Mouse (Mus musculus): ENCODE results near the gene Pink1. TPM values are rescaled to one million over a fixed set of nuclear protein-coding genes. Genes with fewer than 3 reads are reported as not detected.

Gene Pink1
- 21.6 and 22.4 TPM in 2 replicates for polyA plus RNA-seq (2014; fragmentation: Nextera tagmentation; extraction: Ambion mirVana)

- H3K9me3 ChIP-seq (ENCODE audit: control insufficient read depth, low read length): no peaks in the 10 kb centered on the region
- ATAC-seq (ENCODE audit: low FRiP score): peak; percentile 72
- 4% methylated on average over 41 of the region's 41 CpGs for WGBS
- peak within 1 kb of the TSS; percentile 85 for H3K9ac ChIP-seq (ENCODE audit: low read length)
- H3K4me1 ChIP-seq (ENCODE audit: control insufficient read depth, insufficient read depth, low read length): peaks cover 18% of the 10 kb centered on the region
- peak within 1 kb of the TSS; percentile 94 for H3K27ac ChIP-seq (ENCODE audit: low read depth, low read length)
- no peaks in the 10 kb centered on the region for H3K27me3 ChIP-seq (ENCODE audit: control insufficient read depth, insufficient read depth, low read length)
- peak within 1 kb of the TSS; percentile 73 for H3K4me2 ChIP-seq
- peak; percentile 99 for DNase-seq (ENCODE audit: low spot score, missing footprints)
- peak within 1 kb of the TSS; percentile 82 for H3K4me3 ChIP-seq (ENCODE audit: low read depth, low read length)
- H3K36me3 ChIP-seq (ENCODE audit: control insufficient read depth, insufficient read depth, low read length): no peaks in the 10 kb centered on the region
These were observed at the start of gene Pink1 for GRCm38 (mm10) chr4:138326077-138326695. TSS of gene Pink1 (minus strand) at chr4:138326307.

DNA sequence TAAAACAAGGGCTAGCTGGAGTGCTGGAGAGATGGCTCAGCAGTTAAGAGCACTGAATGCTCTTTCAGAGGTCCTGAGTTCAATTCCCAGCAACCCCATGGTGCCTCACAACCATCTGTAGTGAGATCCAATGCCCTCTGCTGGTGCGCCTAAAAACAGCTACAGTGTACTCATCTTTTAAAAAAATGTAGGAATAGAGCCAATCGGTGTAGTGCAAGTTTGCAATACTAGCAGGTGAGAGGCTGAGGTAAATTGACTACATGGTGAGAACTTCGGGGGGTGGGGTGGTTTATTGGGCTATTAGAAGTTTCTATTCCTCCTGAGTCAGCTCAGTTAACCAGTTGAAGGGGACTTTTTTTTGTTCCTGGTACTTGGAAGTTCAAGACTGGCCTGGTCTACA, 49.0 kb upstream of the Pink1 start:
- peaks cover 7% of the 10 kb centered on the region for H3K4me1 ChIP-seq (ENCODE audit: control insufficient read depth, insufficient read depth, low read length)
- H3K36me3 ChIP-seq (ENCODE audit: control insufficient read depth, insufficient read depth, low read length): no peaks in the 10 kb centered on the region
- no peak for ATAC-seq (ENCODE audit: low FRiP score)
- H3K27me3 ChIP-seq (ENCODE audit: control insufficient read depth, insufficient read depth, low read length): no peaks in the 10 kb centered on the region
- H3K4me2 ChIP-seq: no peak overlapping the region
- no peak overlapping the region for H3K27ac ChIP-seq (ENCODE audit: low read depth, low read length)
- H3K4me3 ChIP-seq (ENCODE audit: low read depth, low read length): no peak overlapping the region
- 84% methylated on average over 3 of the region's 3 CpGs for WGBS
- DNase-seq (ENCODE audit: low spot score, missing footprints): no peak
- H3K9ac ChIP-seq (ENCODE audit: low read length): no peak overlapping the region
- no peaks in the 10 kb centered on the region for H3K9me3 ChIP-seq (ENCODE audit: control insufficient read depth, low read length)

- no peaks in the 10 kb centered on the region for H3K36me3 ChIP-seq (ENCODE audit: control insufficient read depth, insufficient read depth, low read length)
- no peaks in the 10 kb centered on the region for H3K9me3 ChIP-seq (ENCODE audit: control insufficient read depth, low read length)
- no peak overlapping the region for H3K9ac ChIP-seq (ENCODE audit: low read length)
- H3K4me3 ChIP-seq (ENCODE audit: low read depth, low read length): no peak overlapping the region
- H3K4me2 ChIP-seq: no peak overlapping the region
- peaks cover 7% of the 10 kb centered on the region for H3K4me1 ChIP-seq (ENCODE audit: control insufficient read depth, insufficient read depth, low read length)
- peaks cover 2% of the 10 kb centered on the region for H3K27me3 ChIP-seq (ENCODE audit: control insufficient read depth, insufficient read depth, low read length)
- ATAC-seq (ENCODE audit: low FRiP score) (no peak), DNase-seq (ENCODE audit: low spot score, missing footprints) (no peak)
- 83% methylated on average over 5 of the region's 5 CpGs for WGBS
- no peak overlapping the region for H3K27ac ChIP-seq (ENCODE audit: low read depth, low read length)
These were observed 44.9 kb upstream of the Pink1 start for GRCm38 (mm10) chr4:138370996-138371516.

GRCm38 (mm10) chr4:138368498-138369260, 42.6 kb upstream of the Pink1 start:
- Histone ChIP-seq H3K4me3 (ENCODE audit: low read depth, low read length) (no peak overlapping the region), H3K4me2 (no peak overlapping the region)
- WGBS: 86% methylated on average over 12 of the region's 12 CpGs

GRCm38 (mm10) chr4:138367641-138368497, 41.8 kb upstream of the Pink1 start, which contains the start of gene Cda:
TSS of gene Cda (minus strand) at chr4:138367992.
- Histone ChIP-seq H3K36me3 (ENCODE audit: control insufficient read depth, insufficient read depth, low read length) (no peaks in the 10 kb centered on the region), H3K9ac (ENCODE audit: low read length) (peak within 1 kb of the TSS; percentile 55), H3K4me2 (peak within 1 kb of the TSS; percentile 57), H3K27ac (ENCODE audit: low read depth, low read length) (no peak within 1 kb of the TSS), H3K4me3 (ENCODE audit: low read depth, low read length) (peak within 1 kb of the TSS; percentile 25), H3K9me3 (ENCODE audit: control insufficient read depth, low read length) (no peaks in the 10 kb centered on the region), H3K27me3 (ENCODE audit: control insufficient read depth, insufficient read depth, low read length) (peaks cover 2% of the 10 kb centered on the region), H3K4me1 (ENCODE audit: control insufficient read depth, insufficient read depth, low read length) (peaks cover 7% of the 10 kb centered on the region)
- DNase-seq (ENCODE audit: low spot score, missing footprints) (peak; percentile 87), ATAC-seq (ENCODE audit: low FRiP score) (peak; percentile 72)
- WGBS: 11% methylated on average over 34 of the region's 34 CpGs

More at GRCm38 (mm10) chr4:138368498-138369260, 42.6 kb upstream of the Pink1 start:
- DNase-seq (ENCODE audit: low spot score, missing footprints) (peak; percentile 49), ATAC-seq (ENCODE audit: low FRiP score) (no peak)
- no peaks in the 10 kb centered on the region for H3K9me3 ChIP-seq (ENCODE audit: control insufficient read depth, low read length)
- H3K4me1 ChIP-seq (ENCODE audit: control insufficient read depth, insufficient read depth, low read length): peaks cover 7% of the 10 kb centered on the region
- peaks cover 2% of the 10 kb centered on the region for H3K27me3 ChIP-seq (ENCODE audit: control insufficient read depth, insufficient read depth, low read length)
- no peaks in the 10 kb centered on the region for H3K36me3 ChIP-seq (ENCODE audit: control insufficient read depth, insufficient read depth, low read length)
- no peak overlapping the region for H3K9ac ChIP-seq (ENCODE audit: low read length)
- no peak overlapping the region for H3K27ac ChIP-seq (ENCODE audit: low read depth, low read length)

DNA sequence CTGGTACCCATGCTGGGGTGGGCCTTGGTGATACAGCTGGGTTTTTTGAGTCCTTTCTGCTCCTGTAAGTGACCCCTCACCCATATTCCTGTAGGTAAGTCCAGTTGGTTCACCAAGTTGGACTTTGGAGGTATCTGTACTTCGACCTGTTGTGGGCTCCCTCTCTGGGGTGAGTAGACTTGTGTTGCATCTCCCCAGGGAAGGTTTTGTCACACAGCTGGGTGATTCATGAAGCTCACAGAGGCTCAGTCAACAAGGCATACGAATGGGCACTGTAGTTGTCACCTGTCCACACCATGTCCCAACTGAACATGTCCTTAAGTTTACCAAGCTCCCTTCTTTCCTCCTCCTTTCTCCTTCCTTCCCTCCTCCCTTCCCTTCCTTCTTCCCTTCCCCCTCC, 40.5 kb upstream of the Pink1 start:
- Histone ChIP-seq H3K9me3 (ENCODE audit: control insufficient read depth, low read length) (no peaks in the 10 kb centered on the region), H3K36me3 (ENCODE audit: control insufficient read depth, insufficient read depth, low read length) (no peaks in the 10 kb centered on the region), H3K27me3 (ENCODE audit: control insufficient read depth, insufficient read depth, low read length) (peaks cover 2% of the 10 kb centered on the region), H3K27ac (ENCODE audit: low read depth, low read length) (no peak overlapping the region), H3K4me2 (no peak overlapping the region), H3K4me3 (ENCODE audit: low read depth, low read length) (no peak overlapping the region), H3K9ac (ENCODE audit: low read length) (no peak overlapping the region), H3K4me1 (ENCODE audit: control insufficient read depth, insufficient read depth, low read length) (peaks cover 8% of the 10 kb centered on the region)
- peak; percentile 72 for DNase-seq (ENCODE audit: low spot score, missing footprints)
- WGBS: 77% methylated on average over 2 of the region's 2 CpGs
- no peak for ATAC-seq (ENCODE audit: low FRiP score)

DNA sequence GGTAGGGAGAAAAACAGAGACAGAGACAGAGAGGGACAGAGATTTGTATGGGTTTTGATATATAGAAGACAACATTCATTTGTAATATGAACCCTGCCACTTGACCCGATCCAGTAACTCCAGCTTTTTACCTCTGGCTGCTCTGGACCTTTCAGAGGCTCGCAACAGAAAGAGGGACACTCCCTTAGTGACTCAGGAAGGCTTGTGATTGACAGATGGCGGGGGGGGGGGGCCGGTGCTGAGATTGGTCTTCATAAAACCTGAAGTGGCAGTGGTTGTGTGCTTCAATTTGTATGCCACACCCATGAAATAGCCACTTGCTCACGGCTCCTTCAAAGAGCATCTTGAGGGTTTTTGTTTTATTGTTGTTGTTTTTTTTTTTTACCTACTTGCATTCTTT, 37.4 kb upstream of the Pink1 start:
- 74% methylated on average over 5 of the region's 5 CpGs for WGBS
- H3K27ac ChIP-seq (ENCODE audit: low read depth, low read length): no peak overlapping the region
- DNase-seq (ENCODE audit: low spot score, missing footprints) (no peak), ATAC-seq (ENCODE audit: low FRiP score) (no peak)
- no peak overlapping the region for H3K4me3 ChIP-seq (ENCODE audit: low read depth, low read length)
- no peaks in the 10 kb centered on the region for H3K36me3 ChIP-seq (ENCODE audit: control insufficient read depth, insufficient read depth, low read length)
- peaks cover 10% of the 10 kb centered on the region for H3K4me1 ChIP-seq (ENCODE audit: control insufficient read depth, insufficient read depth, low read length)
- H3K4me2 ChIP-seq: no peak overlapping the region
- H3K9me3 ChIP-seq (ENCODE audit: control insufficient read depth, low read length): no peaks in the 10 kb centered on the region
- no peak overlapping the region for H3K9ac ChIP-seq (ENCODE audit: low read length)
- no peaks in the 10 kb centered on the region; the same call in none of the 2 replicates for H3K27me3 ChIP-seq (ENCODE audit: control insufficient read depth, insufficient read depth, low read length)

DNA sequence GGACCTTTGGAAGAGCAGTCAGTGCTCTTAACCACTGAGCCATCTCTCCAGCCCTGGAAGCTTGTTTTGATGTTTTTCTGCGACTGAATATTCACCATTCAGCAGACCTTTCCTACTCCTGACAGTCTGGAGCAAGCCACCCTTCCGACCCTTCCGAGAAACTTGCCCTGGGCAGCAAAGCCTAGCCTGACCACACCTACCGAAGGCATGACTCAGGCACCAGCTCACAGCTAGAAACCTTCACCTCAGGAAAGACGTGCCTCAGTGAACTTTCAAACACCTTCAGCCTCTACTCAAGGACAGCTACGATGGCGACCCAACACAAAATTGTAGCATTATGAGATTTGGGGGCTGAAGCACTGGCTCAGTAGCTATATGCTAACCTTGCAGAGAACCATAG, 36.8 kb upstream of the Pink1 start:
- DNase-seq (ENCODE audit: low spot score, missing footprints): no peak
- Histone ChIP-seq H3K36me3 (ENCODE audit: control insufficient read depth, insufficient read depth, low read length) (no peaks in the 10 kb centered on the region), H3K9me3 (ENCODE audit: control insufficient read depth, low read length) (no peaks in the 10 kb centered on the region), H3K27ac (ENCODE audit: low read depth, low read length) (no peak overlapping the region), H3K4me1 (ENCODE audit: control insufficient read depth, insufficient read depth, low read length) (peaks cover 6% of the 10 kb centered on the region), H3K4me3 (ENCODE audit: low read depth, low read length) (no peak overlapping the region), H3K9ac (ENCODE audit: low read length) (no peak overlapping the region), H3K4me2 (no peak overlapping the region), H3K27me3 (ENCODE audit: control insufficient read depth, insufficient read depth, low read length) (no peaks in the 10 kb centered on the region; the same call in none of the 2 replicates)
- 79% methylated on average over 7 of the region's 7 CpGs for WGBS
- no peak for ATAC-seq (ENCODE audit: low FRiP score)
